Mouse (Mus musculus) left cerebral cortex, postnatal 10 days (tissue): Measurements from ENCODE around the gene Slc7a1. TPM values are rescaled to one million over a fixed set of nuclear protein-coding genes. Genes with fewer than 3 reads are reported as not detected.

ENCODE experiments used
- DNase-seq, 2 experiments: peaks; one replicate each; pipeline ENCODE4 v3.0.0; 2021 to 2022; ENCODE audit warnings: low spot score in 2 of 2, mixed read lengths in 1 of 2; ENCODE audit errors: extremely low spot score in 1 of 2
- intact Hi-C: fragments of 180-260 bp; cut with DNase I; formaldehyde crosslinking; loops from one replicate; pipeline ENCODE4 v1.15.1; 2025
- total RNA-seq, 2 experiments: library from RNA; stranded (reverse); gene quantifications; 2 replicates each; pipeline ENCODE4 v1.2.3; 2021

Slc7a1 gene
- 10 to 100 TPM; 70.9 to 74.5 TPM for total RNA-seq

GRCm38 (mm10) chr5:148399660-148400443, at the start of gene Slc7a1:
Slc7a1 (minus strand) TSS chr5:148399904.
- DNase-seq: peak; percentile 81 to 93
- intact Hi-C loops: no loop called here

GRCm38 (mm10) chr5:148444974-148445373, 45.3 kb upstream of the Slc7a1 start:
- intact Hi-C loops: no loop called here
- no peak for DNase-seq

- peak in 1 of 2 experiments; percentile 59 for DNase-seq
- intact Hi-C loops: no loop called here
Observed at GRCm38 (mm10) chr5:148443734-148444133, 44.0 kb upstream of the Slc7a1 start.

GRCm38 (mm10) chr5:148435660-148436059, 36.0 kb upstream of the Slc7a1 start:
- intact Hi-C loops: no loop called here
- DNase-seq: no peak

GRCm38 (mm10) chr5:148432121-148432520, 32.4 kb upstream of the Slc7a1 start:
- no peak for DNase-seq
- intact Hi-C loops: no loop called here

- intact Hi-C loops: no loop called here
- DNase-seq: no peak
Observed at GRCm38 (mm10) chr5:148428846-148429245, 29.1 kb upstream of the Slc7a1 start.

- DNase-seq: no peak
- intact Hi-C loops: no loop called here
Observed at GRCm38 (mm10) chr5:148425136-148425535, 25.4 kb upstream of the Slc7a1 start.

GRCm38 (mm10) chr5:148421326-148421725, 21.6 kb upstream of the Slc7a1 start:
- intact Hi-C loops: no loop called here
- DNase-seq: no peak

GRCm38 (mm10) chr5:148419112-148419526, 19.4 kb upstream of the Slc7a1 start:
- intact Hi-C loops: no loop called here
- peak in 1 of 2 experiments; percentile 50 for DNase-seq

- intact Hi-C loops: no loop called here
- no peak for DNase-seq
Observed at GRCm38 (mm10) chr5:148418436-148418835, 18.7 kb upstream of the Slc7a1 start.

GRCm38 (mm10) chr5:148417756-148418155, 18.1 kb upstream of the Slc7a1 start:
- intact Hi-C loops: no loop called here
- no peak for DNase-seq

- no peak for DNase-seq
- intact Hi-C loops: no loop called here
Observed at GRCm38 (mm10) chr5:148416461-148416860, 16.8 kb upstream of the Slc7a1 start.

GRCm38 (mm10) chr5:148414233-148414632, 14.5 kb upstream of the Slc7a1 start:
- no peak for DNase-seq
- intact Hi-C loops: no loop called here

- DNase-seq: no peak
- intact Hi-C loops: no loop called here
Observed at GRCm38 (mm10) chr5:148412504-148412903, 12.8 kb upstream of the Slc7a1 start.

- intact Hi-C loops: no loop called here
- no peak for DNase-seq
Observed at GRCm38 (mm10) chr5:148409465-148409864, 9.8 kb upstream of the Slc7a1 start.

- intact Hi-C loops: no loop called here
- no peak for DNase-seq
Observed at GRCm38 (mm10) chr5:148406913-148407312, 7.2 kb upstream of the Slc7a1 start.

GRCm38 (mm10) chr5:148404548-148404947, 4.8 kb upstream of the Slc7a1 start:
- intact Hi-C loops: no loop called here
- no peak for DNase-seq

GRCm38 (mm10) chr5:148402641-148403040, 2.9 kb upstream of the Slc7a1 start:
- intact Hi-C loops: no loop called here
- no peak for DNase-seq

GRCm38 (mm10) chr5:148398766-148399659, 691 bp downstream of the Slc7a1 start:
- DNase-seq: peak in 1 of 2 experiments; percentile 71
- intact Hi-C loops: no loop called here

- intact Hi-C loops: no loop called here
- no peak for DNase-seq
Observed at GRCm38 (mm10) chr5:148398451-148398765, 1.3 kb downstream of the Slc7a1 start.
